Mouse (Mus musculus) kidney, adult 2 months (tissue): ENCODE measurements at regions not wholly inside any gene's neighbourhood (a gene's known extent, or its start where the extent isn't known, plus 50 kb on each side); places are given as distances from the start of the nearest gene placed in this dataset.

Experiments used
- CTCF ChIP-seq: fragments of 200-500 bp; conservative IDR thresholded peaks from 2 replicates; pipeline ENCODE4 v1.5.1; 2011; ENCODE audit warnings: low read depth, mild to moderate bottlenecking, control low read depth, low read length, moderate library complexity, mixed read lengths; ENCODE audit not compliant: insufficient read depth, insufficient read length
- POLR2A ChIP-seq: fragments of 200-500 bp; IDR thresholded peaks from one replicate; pipeline ENCODE4 v1.6.1; 2011; ENCODE audit warnings: low read depth, low read length, control low read depth

GRCm38 (mm10) chr13:69263722-69264121 is 264.4 kb upstream of the Adcy2 start:
- TF ChIP-seq POLR2A (no peak), CTCF (no peak)
